Mouse (Mus musculus) lung, postnatal 0 days (tissue): Measurements from ENCODE around the gene Krt15.

ENCODE experiments used
- CTCF ChIP-seq: IDR thresholded peaks from 2 replicates; pipeline ENCODE4 v1.5.1; 2016; ENCODE audit warnings: antibody characterized with exemption, mild to moderate bottlenecking
- EP300 ChIP-seq: IDR thresholded peaks from 2 replicates; pipeline ENCODE4 v1.6.1; 2016; ENCODE audit warnings: antibody characterized with exemption, mild to moderate bottlenecking, control low read depth

- TF ChIP-seq CTCF (no peak), EP300 (no peak)
Measured at GRCm38 (mm10) chr11:100139391-100139790, 3.7 kb upstream of the Krt15 start.
